Mouse (Mus musculus) megakaryocyte, embryonic 14.5 days (primary cell): ENCODE data around the gene Rora.

Source experiments
- FLI1 ChIP-seq: IDR thresholded peaks from 2 replicates; pipeline ENCODE4 v1.6.1; 2012; ENCODE audit warnings: low read length, inconsistent platforms, mixed read lengths
- GATA1 ChIP-seq: IDR thresholded peaks from 3 replicates; pipeline ENCODE4 v1.6.1; 2012; ENCODE audit warnings: mixed read lengths, low read length, inconsistent platforms, borderline replicate concordance

DNA sequence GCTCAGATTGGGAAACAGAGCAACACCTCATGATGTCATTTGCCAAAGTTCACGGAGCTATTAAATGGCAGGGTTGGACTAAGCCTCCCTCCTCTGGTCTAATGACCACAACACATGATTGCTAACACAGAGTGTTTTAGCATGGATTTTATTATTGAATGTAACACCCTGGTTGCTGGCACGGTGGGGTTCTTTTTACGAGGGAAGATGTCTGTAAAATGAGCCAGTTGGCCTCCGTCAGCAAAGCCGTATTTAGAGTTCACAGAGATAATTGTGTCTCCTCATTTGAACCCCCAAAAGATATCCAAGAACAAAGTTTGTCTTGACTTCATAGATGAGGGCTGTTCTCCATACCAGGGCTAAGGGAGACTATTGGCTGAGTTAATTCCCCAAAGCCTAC, 398.3 kb downstream of the Rora start:
- TF ChIP-seq GATA1, result no peak
- TF ChIP-seq FLI1, result no peak
